29 mouse cellular contexts compared by ENCODE assay signal in genomic region chr4:141779828-141780227, GRCm38 (mm10). TPM values are rescaled to one million over a fixed set of nuclear protein-coding genes. Genes with fewer than 3 reads are reported as not detected.
DNase-seq lines count a peak whose midpoint lies in the region.
"Had no signal": no experiment of that assay in that cellular context is flagged by ENCODE, and none has a peak within 500 bp of the region (broad histone marks: within the 10 kb centered on the region; RNA-seq: fewer than 3 reads in every experiment).

No protein-coding gene starts in this region.

- H3K27me3 ChIP-seq in hindbrain, embryonic 10.5 days (ENCODE audit: insufficient read depth, poor library complexity, severe bottlenecking), result no peaks in the 10 kb centered on the region
- H3K27me3 ChIP-seq: CH12.LX; hindbrain, embryonic 12.5 days; limb, embryonic 15.5 days; megakaryocyte, embryonic 14.5 days; midbrain, embryonic 15.5 days; neural tube, embryonic 15.5 days had no signal

- H3K4me1 ChIP-seq in hindbrain, embryonic 10.5 days (replicated peaks), result no peaks in the 10 kb centered on the region
- H3K4me1 ChIP-seq: forebrain, embryonic 10.5 days; hindbrain, embryonic 12.5 days; limb, embryonic 15.5 days; midbrain, embryonic 15.5 days; neural tube, embryonic 15.5 days had no signal

- 94% methylated on average over 8 of the region's 8 CpGs for WGBS in hindbrain, embryonic 10.5 days

- no peaks in the 10 kb centered on the region for H3K9me3 ChIP-seq in hindbrain, embryonic 10.5 days
- H3K9me3 ChIP-seq: forebrain, embryonic 10.5 days; hindbrain, embryonic 12.5 days; limb, embryonic 15.5 days; megakaryocyte, embryonic 14.5 days; midbrain, embryonic 15.5 days; neural tube, embryonic 15.5 days had no signal

- no peak overlapping the region for H3K27ac ChIP-seq in hindbrain, embryonic 10.5 days
- H3K27ac ChIP-seq: forebrain, embryonic 10.5 days; hindbrain, embryonic 12.5 days; limb, embryonic 15.5 days; midbrain, embryonic 15.5 days; neural tube, embryonic 15.5 days had no signal

- peaks cover 100% of the 10 kb centered on the region for H3K36me3 ChIP-seq in hindbrain, embryonic 10.5 days

- DNase-seq in left cerebral cortex, adult 11 months (ENCODE audit: low spot score), result peak; percentile 65
- no peak for DNase-seq in left cerebral cortex, postnatal 4 days
- peak; percentile 61 to 81 for DNase-seq in frontal cortex, adult 2 months (ENCODE audit: extremely low spot score in 1 of 2, low spot score in 1 of 2)
- DNase-seq in left cerebral cortex, adult 18-20 months (ENCODE audit: low spot score in 2 of 2), result peak; percentile 85 to 89
- DNase-seq in right cerebral cortex, postnatal 36 days (ENCODE audit: low spot score in 2 of 2), result peak; percentile 66 to 81
- no peak for DNase-seq in lung, postnatal 36 days
- no peak for DNase-seq in hindbrain, embryonic 10.5 days (ENCODE audit: low spot score)
- DNase-seq: adrenal gland, postnatal 14 days; cerebellum, adult 11-12 months; cerebellum, postnatal 25 days; heart, postnatal 10 days; kidney, adult 8-10 months; kidney, postnatal 14 days; liver, postnatal 0 days; lung, postnatal 10 days; thymus, adult 18-20 months; thymus, postnatal 4 days had no signal

- no peak overlapping the region for H3K4me3 ChIP-seq in hindbrain, embryonic 10.5 days
- H3K4me3 ChIP-seq: forebrain, embryonic 10.5 days; hindbrain, embryonic 12.5 days; limb, embryonic 15.5 days; megakaryocyte, embryonic 14.5 days; midbrain, embryonic 15.5 days; myocyte; neural tube, embryonic 15.5 days had no signal

- intact Hi-C loops in left cerebral cortex, postnatal 4 days (cut with DNase I), result loop anchor here (2.0 kb wide), 1 partner anchor 63 kb away; no protein-coding TSS in a partner anchor

RNA-seq across cellular contexts. Expression of gene Dnajc16, which starts 10.9 kb away (rescaled TPM):
- total RNA-seq in left cerebral cortex, postnatal 4 days (2021), result 10 to 100 TPM; 22.4 to 27.9 TPM
- 29.9 and 30.8 TPM in 2 replicates for polyA plus RNA-seq in frontal cortex, adult 2 months (2012; rRNA removed)
- 10 to 100 TPM; 41.7 to 44.9 TPM for total RNA-seq in left cerebral cortex, adult 18-20 months (2021)
- 4.5 and 5.5 TPM in 2 replicates for polyA plus RNA-seq in hindbrain, embryonic 10.5 days (2016; fragmentation: Nextera tagmentation; extraction: Ambion mirVana)

RNA-seq across cellular contexts. Expression of gene Casp9, which starts 13.6 kb away (rescaled TPM):
- total RNA-seq in left cerebral cortex, postnatal 4 days (2021), result 10 to 100 TPM; 26.9 to 29.7 TPM
- polyA plus RNA-seq in frontal cortex, adult 2 months (2012; rRNA removed), result 21.5 and 22.5 TPM in 2 replicates
- total RNA-seq in left cerebral cortex, adult 18-20 months (2021), result 10 to 100 TPM; 26.4 to 28.5 TPM
- polyA plus RNA-seq in hindbrain, embryonic 10.5 days (2016; fragmentation: Nextera tagmentation; extraction: Ambion mirVana), result 25.5 and 27.0 TPM in 2 replicates

RNA-seq across cellular contexts. Expression of gene Agmat, which starts 33.4 kb away (rescaled TPM):
- total RNA-seq in left cerebral cortex, postnatal 4 days (2021), result not detected
- 0.40 and 1.1 TPM in 2 replicates for polyA plus RNA-seq in frontal cortex, adult 2 months (2012; rRNA removed)
- 1 to 10 TPM; 2.8 to 3.3 TPM for total RNA-seq in left cerebral cortex, adult 18-20 months (2021)
- polyA plus RNA-seq in hindbrain, embryonic 10.5 days (2016; fragmentation: Nextera tagmentation; extraction: Ambion mirVana), result not detected in 2 replicates
- total RNA-seq: CH12.LX had no signal
- polyA plus RNA-seq: forebrain, embryonic 10.5 days; hindbrain, embryonic 12.5 days; limb, embryonic 15.5 days; midbrain, embryonic 15.5 days; neural tube, embryonic 15.5 days had no signal

RNA-seq across cellular contexts. Expression of gene Cela2a, which starts 46.1 kb away (rescaled TPM):
- not detected for total RNA-seq in left cerebral cortex, postnatal 4 days (2021)
- 0.18 and 0.42 TPM in 2 replicates for polyA plus RNA-seq in frontal cortex, adult 2 months (2012; rRNA removed)
- not detected for total RNA-seq in left cerebral cortex, adult 18-20 months (2021)
- not detected in 2 replicates for polyA plus RNA-seq in hindbrain, embryonic 10.5 days (2016; fragmentation: Nextera tagmentation; extraction: Ambion mirVana)
- total RNA-seq: gastrocnemius, postnatal 4 days; left cerebral cortex, postnatal 10 days; MEL had no signal
- polyA plus RNA-seq: forebrain, embryonic 10.5 days; heart, embryonic 11.5 days; hindbrain, embryonic 12.5 days; limb, embryonic 15.5 days; myocyte; neural tube, embryonic 15.5 days had no signal

RNA-seq across cellular contexts. Expression of gene Ddi2, which starts 56.6 kb away (rescaled TPM):
- total RNA-seq in left cerebral cortex, postnatal 4 days (2021), result 10 to 100 TPM; 26.3 to 26.7 TPM
- 18.7 and 19.0 TPM in 2 replicates for polyA plus RNA-seq in frontal cortex, adult 2 months (2012; rRNA removed)
- 10 to 100 TPM; 45.8 to 50.9 TPM for total RNA-seq in left cerebral cortex, adult 18-20 months (2021)
- 20.8 and 28.4 TPM in 2 replicates for polyA plus RNA-seq in hindbrain, embryonic 10.5 days (2016; fragmentation: Nextera tagmentation; extraction: Ambion mirVana)

Comparison
In these comparisons a context has a peak if more than half of its experiments do, and no peak if none do; other contexts are left out.
1. DNase-seq: peak in left cerebral cortex, adult 11 months (single experiment), frontal cortex, adult 2 months (2 of 2), left cerebral cortex, adult 18-20 months (2 of 2) and right cerebral cortex, postnatal 36 days (2 of 2); none in left cerebral cortex, postnatal 4 days (single experiment), lung, postnatal 36 days (single experiment) and hindbrain, embryonic 10.5 days (single experiment).